Mouse (Mus musculus) lung, postnatal 4 days (tissue): ENCODE results near the gene Vwa5b1.

Experiments used
- DNase-seq, 2 experiments: peaks; one replicate each; pipeline ENCODE4 v3.0.0; 2021

Gene Vwa5b1

DNA sequence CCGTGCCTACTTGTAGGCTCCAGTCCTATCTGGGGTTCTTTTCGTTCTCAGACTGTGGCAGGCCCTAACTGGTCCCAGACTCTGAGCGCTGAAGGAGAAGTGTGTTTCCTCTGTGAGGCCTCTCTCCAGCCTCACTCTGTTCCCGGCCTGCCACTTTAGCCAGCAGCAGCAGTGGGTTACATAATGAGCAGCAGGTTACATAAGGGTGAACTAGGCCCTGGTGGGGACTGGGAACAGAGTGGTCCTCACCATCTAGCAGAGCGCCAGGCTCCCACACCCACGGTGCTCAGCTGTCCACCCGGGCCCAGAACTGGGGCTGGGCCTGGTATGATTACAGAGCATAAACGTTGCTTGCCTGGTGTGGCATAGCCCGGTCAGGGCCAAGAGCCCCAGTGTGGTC is 110.9 kb downstream of the Vwa5b1 start:
- DNase-seq: no peak

DNA sequence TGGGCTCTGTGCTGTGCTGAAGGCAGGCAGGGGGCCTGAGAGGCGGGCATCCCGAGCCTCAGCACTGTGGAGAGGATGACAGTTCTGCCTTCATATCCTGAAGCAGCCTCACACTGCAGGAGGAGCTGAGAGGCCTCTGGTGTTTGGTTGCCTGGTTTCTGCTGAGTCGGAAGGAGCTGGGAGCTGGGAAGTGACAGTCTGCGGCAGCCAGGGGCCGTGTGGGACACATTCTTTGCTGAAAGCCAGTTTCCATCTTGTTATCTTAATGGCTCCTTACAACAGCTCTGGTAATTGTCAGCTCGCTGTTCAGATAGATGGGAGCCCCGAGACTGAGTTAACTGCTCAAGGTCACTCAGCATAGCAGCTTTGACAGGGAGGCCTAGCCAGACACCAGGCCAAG is 111.9 kb downstream of the Vwa5b1 start:
- no peak for DNase-seq

DNA sequence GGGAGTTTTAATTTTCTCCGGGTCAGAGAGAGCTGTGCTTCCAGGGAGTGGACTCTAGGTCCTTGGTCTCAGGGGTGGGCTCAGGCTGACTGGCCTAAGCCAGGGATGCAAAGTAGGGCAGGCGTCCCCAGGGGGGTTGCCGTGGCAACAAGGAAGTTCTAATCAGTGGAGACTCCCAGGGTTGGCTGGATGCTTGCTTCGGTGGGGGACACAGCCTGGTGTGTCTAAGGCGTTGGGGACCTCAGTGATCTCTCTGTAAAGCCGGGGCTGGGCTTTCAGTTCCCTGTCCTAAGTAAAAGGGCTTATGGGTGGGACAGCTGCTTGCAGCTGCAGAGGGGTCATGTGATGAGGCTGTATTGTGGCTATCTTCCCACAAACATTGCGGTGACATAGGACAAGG is 113.4 kb downstream of the Vwa5b1 start:
- DNase-seq: peak in 1 of 2 experiments; percentile 46

DNA sequence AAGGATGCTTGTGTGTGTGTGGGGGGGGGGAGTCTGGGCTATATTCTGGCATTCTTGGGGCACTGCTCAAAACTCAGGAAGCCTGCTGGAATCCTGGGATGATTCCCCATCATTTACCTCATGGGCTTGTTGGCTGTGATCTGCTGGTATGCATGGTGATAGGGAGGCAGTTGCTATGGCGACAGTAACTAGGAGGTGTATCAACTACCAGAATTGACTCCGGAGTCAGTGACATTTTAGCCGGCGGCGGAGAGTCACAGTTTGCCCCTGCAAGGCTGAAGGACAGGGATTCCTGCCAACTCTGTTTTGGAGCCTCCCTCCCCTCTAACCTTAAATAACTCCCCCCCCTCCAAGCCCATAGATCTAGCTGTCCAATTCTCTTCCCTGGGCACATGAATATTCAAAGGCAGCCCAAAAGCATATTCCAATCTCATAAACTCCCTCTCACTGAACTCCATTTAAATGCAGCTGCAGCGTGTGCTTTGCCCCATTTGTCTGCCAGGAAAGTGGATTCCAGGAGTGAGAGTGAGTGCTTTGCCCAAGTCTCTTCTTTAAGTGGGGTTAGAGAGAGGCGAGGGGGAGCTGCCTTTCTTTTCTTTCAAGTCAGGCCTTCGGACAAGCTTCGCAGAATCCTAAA is 118.4 kb downstream of the Vwa5b1 start:
- no peak for DNase-seq

DNA sequence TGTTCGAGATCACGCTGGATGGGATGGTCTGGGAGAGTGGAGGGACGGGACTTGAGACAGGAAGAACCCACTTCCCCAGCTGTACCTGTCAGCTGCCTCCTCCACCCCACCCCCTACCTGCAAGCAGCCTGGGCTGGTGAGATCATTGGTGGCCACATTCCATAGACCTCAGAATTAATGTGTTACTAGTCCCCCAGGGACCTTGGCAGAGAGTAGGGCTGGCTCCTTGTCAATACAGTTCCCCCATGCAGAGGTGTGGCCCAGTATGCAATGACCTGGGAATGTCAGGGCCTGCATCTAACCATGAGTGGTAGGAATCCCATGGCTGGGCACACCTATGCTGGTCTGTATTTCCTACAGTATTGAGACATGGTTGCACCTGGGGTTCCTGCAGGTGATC is 119.2 kb downstream of the Vwa5b1 start:
- DNase-seq: no peak
